Mouse (Mus musculus) ovary, adult 18-20 months (tissue): Measurements from ENCODE around the gene Thada.
A peak's percentile ranks its signal among the peaks of the same experiment; 100 is the strongest.
"Not testable (repeated sequence)": the region's sequence is repeated elsewhere in the genome, so short reads cannot be mapped to it uniquely, and the experiment has no call there.

Source experiments
- DNase-seq: peaks from one replicate; pipeline ENCODE4 v3.0.0; 2022; ENCODE audit warnings: low spot score, mixed read lengths

Thada gene

GRCm38 (mm10) chr17:84217696-84218095 is 248.3 kb downstream of the Thada start:
- DNase-seq, result no peak

DNA sequence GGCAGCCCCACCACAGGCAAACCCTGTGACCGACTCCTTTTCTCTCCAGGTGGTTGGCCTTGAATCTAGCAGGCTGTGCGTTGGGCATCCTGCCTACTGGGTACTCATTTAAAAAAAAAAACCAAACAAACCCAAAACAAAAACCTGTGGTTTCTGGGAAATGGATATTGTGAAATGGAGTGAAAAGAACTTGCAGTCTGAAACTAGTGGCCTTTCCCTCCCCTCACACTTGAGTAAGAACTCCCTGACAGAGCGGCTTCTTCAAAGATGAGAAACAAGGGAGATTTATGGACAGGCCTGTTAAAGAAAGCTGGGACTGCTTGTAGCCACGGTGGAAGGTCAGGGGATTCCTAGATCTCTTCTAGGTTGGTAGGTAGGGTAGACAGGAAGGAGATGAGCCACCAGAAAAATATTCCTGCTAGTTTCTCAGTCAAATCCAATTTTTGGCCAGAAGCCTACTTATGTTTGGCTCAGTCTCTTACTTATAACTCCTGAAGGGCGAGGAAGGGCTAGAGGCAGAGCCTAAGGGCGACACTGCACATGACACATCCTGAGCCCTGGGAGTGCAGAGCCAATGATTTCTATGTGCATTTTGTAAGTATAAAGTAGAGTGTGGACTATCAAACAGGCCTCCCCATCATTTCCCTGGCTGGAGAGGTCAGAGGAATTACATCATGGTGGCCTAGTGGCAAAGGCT is 250.6 kb downstream of the Thada start:
- peak; percentile 70 for DNase-seq

DNA sequence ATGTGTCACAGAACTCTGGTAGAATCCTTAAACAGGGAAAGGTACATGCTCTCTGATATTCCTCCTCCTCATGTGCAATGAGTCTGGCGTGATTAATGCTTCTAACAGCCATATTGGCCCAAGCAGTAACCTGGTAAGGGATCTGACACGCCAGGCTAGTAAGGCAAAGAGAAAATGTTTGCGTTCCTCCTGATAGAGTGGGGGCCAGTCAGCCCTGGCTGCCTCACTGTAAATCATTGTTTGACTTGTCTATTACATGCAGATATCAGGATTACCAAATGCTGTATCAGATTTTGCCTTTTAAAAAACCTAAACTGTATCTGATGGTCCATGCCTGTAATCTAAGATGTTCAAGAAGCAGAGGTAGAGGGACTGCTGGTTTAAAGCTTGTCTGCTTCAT is 252.5 kb downstream of the Thada start:
- DNase-seq, result no peak

- no peak for DNase-seq
Measured at GRCm38 (mm10) chr17:84207611-84208010, 258.4 kb downstream of the Thada start.

DNA sequence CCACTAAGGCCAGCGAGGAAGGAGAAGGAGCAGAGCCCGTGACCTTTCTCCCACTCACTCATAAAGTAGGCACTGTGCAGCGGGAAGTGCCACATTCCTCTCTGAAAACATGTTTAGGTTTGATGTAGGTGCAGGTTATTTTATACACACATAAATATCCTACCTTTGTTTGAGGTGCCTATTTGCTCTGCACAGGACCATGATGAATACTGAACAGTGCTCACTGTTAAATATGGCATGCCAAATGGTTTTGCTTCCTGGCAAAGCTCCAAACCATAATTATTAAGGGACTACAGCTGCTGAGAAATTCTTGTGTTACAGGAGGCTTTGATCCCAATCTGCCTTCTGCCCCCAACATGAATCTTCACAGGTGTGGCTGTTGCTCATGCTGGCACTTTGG is 259.8 kb downstream of the Thada start:
- no peak for DNase-seq

DNA sequence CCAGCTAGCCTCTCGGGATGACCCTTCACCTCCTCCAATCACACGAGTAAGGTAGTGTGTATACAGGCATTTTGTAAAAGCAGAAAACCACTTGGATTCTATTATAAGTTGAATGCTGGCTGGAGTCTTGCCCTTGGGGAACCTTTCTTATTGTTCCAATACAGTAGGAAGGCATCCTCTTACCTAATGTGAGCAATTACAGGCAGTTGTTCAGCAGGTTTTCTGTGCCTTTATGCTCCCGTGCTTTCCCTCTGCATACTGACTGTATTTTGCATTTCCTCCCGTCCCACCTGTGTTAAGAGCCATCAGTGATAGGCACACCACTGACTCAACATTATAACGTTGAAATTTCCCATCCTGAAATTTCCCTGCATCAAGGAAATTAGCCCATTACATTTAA is 261.0 kb downstream of the Thada start:
- DNase-seq, result no peak

DNA sequence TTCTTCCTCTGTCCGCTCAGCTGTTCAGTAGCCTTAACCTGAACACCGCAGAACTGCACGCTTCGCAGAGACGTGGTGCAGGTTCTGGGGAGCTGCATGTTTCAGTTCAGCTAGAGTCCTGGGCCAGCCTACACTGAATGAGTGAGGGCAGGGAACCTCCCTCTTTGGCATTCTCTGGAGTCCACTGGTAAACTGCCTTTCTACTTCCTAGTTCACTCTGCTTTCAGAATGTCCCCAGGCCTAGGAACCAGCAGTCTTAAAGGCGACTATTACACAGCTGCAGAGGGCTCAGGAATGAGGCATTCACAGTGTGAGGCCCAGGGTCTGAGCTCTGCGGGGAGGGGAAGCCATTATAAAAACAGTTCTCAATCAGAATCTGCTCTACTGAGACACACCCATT is 262.7 kb downstream of the Thada start:
- DNase-seq, result no peak

GRCm38 (mm10) chr17:84201183-84201582 is 264.8 kb downstream of the Thada start:
- no peak for DNase-seq

- DNase-seq, result no peak
Measured at GRCm38 (mm10) chr17:84197912-84198344, 268.1 kb downstream of the Thada start.

DNA sequence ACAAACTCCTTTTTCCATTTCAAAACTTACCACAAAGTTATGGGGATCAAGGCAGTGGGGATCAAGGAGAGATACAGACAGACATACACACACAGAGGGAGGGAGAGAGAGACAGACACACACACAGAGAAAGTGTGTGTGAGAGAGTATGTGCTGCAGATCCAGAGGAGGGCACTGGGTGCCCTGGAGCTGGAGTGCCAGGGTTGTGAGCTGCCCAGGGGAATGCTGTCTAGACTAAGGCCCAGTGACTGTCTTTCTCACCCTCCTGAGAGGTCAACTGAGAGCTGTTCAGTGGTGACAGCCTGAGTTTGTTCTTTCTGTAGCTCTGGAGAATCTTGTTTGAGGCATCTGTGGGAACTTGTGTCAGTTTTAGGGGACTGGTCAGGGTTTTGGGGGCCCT is 269.7 kb downstream of the Thada start:
- DNase-seq, result no peak

- no peak for DNase-seq
Measured at GRCm38 (mm10) chr17:84195835-84196234, 270.2 kb downstream of the Thada start.

DNA sequence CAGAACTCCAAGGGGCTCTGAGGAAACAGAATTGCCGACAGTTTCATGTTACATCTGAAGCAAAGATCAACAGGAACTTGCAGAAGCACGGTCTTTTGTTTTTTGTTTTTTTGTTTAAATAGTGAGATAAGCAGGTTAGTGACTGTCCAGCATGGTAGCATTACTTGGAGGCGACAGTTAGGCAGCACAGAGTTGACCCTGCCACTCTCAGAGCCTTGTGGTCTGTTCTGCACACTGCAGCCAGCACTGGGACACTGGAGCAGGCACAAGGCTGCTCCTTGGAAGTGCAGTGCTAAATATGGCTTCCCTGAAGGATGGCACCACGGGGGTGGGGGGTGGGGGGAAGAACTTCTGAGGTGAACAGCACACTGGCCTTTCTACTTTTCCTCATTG is 271.0 kb downstream of the Thada start:
- DNase-seq, result no peak

GRCm38 (mm10) chr17:84194282-84195002 is 271.6 kb downstream of the Thada start:
- no peak for DNase-seq

GRCm38 (mm10) chr17:84193411-84193810 is 272.6 kb downstream of the Thada start:
- DNase-seq, result no peak

- no peak for DNase-seq
Measured at GRCm38 (mm10) chr17:84191946-84192345, 274.1 kb downstream of the Thada start.

DNA sequence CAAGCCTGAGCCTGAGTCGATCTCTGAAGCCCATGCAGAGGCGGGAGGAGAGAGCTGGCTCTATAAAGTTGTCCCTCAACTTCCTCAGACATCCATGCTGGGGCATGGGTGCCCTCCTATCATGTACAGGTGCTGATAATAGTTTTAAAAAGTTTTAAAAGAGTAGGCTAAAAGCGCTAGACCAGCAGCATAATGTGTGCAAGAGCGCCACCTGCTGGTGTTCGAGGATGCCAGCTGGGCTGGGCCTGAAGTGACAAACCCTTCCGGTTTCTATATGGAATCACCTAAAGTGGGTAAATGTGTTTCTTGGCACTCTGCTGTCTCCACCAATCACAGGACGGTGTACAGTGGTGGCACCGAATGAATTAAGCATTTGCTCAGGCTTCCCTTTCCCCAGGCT is 275.1 kb downstream of the Thada start:
- peak; percentile 46 for DNase-seq

DNA sequence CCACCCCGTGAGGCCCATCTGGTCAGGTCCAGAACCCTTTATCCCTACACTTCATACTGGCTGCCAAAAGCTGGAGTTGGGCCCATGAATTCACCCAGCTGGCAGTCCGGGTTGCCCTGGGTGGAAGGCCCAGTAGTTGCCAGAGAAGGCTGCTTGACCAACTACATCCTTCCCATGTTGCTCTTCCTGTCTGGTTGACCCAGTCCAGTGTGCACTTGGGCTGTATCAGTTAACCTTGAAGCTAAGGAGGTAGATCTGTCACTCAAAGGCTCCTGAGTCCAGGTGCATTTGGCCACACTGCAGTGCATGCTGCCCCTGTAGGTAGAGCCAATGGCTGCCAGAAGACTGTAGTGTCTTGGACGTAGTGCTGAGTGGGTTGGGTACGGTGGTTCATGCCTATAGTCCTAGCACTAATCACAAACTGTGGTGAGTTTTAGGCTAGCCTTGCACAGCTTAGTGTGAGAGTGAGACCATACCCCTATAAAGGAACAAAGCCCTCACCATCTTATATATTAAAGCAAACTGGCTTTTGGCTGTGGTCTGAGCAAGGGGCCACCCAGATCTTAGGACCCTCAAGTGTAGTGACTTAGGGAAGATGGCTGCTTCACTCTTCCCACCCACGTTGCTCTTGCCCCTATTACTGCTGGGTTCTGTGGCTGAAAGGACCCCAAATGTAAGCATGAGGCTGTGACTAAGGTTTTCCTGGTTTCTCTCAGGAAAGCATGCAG is 276.7 kb downstream of the Thada start:
- no peak for DNase-seq

- DNase-seq, result peak; percentile 97
Measured at GRCm38 (mm10) chr17:84188374-84188961, 277.5 kb downstream of the Thada start.

GRCm38 (mm10) chr17:84187727-84188373 is 278.2 kb downstream of the Thada start, which contains the start of gene Zfp36l2:
Gene Zfp36l2 (minus strand): TSS chr17:84187947.
- peak; percentile 96 for DNase-seq

- not testable (repeated sequence) for DNase-seq
Measured at GRCm38 (mm10) chr17:84187264-84187663, 278.7 kb downstream of the Thada start.

DNA sequence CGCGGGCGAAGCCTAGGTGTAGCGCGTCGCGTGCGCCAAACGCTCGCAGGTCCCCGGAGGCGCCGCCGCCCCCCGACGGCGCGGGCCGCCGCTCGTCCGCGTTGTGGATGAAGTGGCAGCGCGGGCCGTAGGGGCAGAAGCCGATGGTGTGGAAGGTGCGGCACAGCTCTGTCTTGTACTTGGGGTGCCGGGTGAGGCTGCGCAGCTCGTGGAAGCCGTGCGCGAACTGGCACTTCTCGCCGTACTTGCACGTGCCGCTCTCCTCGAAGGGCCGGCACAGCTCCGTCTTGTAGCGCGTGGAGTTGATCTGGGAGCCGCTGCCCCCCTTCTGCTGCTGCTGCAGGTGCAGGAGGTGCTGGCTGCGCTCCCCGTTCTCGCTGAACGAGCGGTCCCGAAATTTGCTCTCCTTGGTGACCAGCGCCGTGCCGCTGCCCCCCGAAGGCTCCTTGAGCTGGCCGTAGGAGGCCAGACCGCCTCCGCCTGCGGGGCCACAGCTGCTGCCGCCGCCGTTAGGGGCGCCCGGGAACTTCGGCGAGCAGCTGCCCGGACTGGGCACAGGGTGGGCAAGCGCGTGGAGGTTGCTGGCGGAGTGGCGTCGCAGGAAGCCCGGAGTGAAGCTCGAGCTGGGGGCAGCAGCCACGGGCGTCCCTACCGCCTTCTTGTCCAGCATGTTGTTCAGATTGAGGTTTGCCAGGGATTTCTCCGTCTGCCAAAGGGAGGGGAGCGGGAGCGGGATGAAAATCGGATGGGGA is 279.4 kb downstream of the Thada start:
- peak; percentile 49 for DNase-seq
